21 mouse cellular contexts compared by ENCODE assay signal in the genomic region with DNA sequence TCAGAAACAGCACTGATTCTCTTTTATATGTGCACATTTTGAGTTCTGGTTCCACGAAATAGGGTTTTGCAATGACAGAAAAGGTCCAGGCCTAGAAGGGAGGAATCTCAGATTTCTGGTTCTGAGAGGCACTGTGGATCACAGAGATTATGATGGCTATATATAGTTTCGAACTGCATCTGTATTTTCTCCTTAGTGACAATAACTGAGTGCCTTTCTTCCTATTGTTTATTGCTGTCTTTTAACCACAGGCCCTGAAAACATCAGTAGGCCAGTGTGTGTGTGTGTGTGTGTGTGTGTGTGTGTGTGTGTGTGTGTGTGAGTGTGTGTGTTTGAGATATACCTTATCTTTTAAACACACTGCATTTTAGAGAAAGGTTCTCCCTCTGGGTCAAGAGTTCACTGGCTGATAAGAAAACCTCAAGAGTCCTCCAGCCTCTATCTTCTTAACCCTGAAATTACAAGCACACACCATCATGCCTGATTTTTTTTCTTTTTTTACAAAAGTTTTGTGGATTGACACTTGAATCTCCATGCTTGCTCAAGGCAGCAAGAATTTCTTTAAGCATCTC.
DNase-seq lines count a peak whose midpoint lies in the region; ATAC-seq and TF ChIP-seq lines count a peak whose summit lies in the region.
"Had no signal": no experiment of that assay in that cellular context is flagged by ENCODE, and none has a peak within 500 bp of the region (broad histone marks: within the 10 kb centered on the region; RNA-seq: fewer than 3 reads in every experiment).

No protein-coding gene starts in this region.

- TF ChIP-seq CTCF in gastrocnemius, adult 2 months (IDR thresholded peaks at IDR 0.05), result no peak

- H3K9ac ChIP-seq in heart, embryonic 13.5 days, result no peak overlapping the region
- H3K9ac ChIP-seq in liver, embryonic 12.5 days, result no peak overlapping the region
- H3K9ac ChIP-seq: embryonic facial prominence, embryonic 15.5 days; forebrain, embryonic 12.5 days; heart, embryonic 15.5 days; midbrain, embryonic 15.5 days; neural tube, embryonic 15.5 days had no signal

- H3K36me3 ChIP-seq in heart, embryonic 13.5 days, result no peaks in the 10 kb centered on the region
- no peaks in the 10 kb centered on the region for H3K36me3 ChIP-seq in liver, embryonic 12.5 days
- no peaks in the 10 kb centered on the region for H3K36me3 ChIP-seq in midbrain, embryonic 10.5 days
- H3K36me3 ChIP-seq: embryonic facial prominence, embryonic 15.5 days; forebrain, embryonic 12.5 days; heart, embryonic 15.5 days; hindbrain, embryonic 10.5 days; midbrain, embryonic 15.5 days; neural tube, embryonic 15.5 days had no signal

- H3K9me3 ChIP-seq in heart, embryonic 13.5 days, result no peaks in the 10 kb centered on the region
- no peaks in the 10 kb centered on the region for H3K9me3 ChIP-seq in liver, embryonic 12.5 days (replicated peaks)
- H3K9me3 ChIP-seq in midbrain, embryonic 10.5 days (replicated peaks), result no peaks in the 10 kb centered on the region
- H3K9me3 ChIP-seq: embryonic facial prominence, embryonic 15.5 days; forebrain, embryonic 12.5 days; heart, embryonic 15.5 days; hindbrain, embryonic 10.5 days; midbrain, embryonic 15.5 days; neural tube, embryonic 15.5 days had no signal

- intact Hi-C loops in gastrocnemius, adult 2 months (cut with DNase I), result no loop called here

- peak overlapping the region; percentile 39; the same call in 1 of the 2 replicates for H3K27ac ChIP-seq in heart, embryonic 13.5 days (replicated peaks)
- H3K27ac ChIP-seq in liver, embryonic 12.5 days, result no peak overlapping the region
- H3K27ac ChIP-seq in midbrain, embryonic 10.5 days (replicated peaks), result no peak overlapping the region
- H3K27ac ChIP-seq in gastrocnemius, adult 2 months, result no peak overlapping the region
- H3K27ac ChIP-seq: embryonic facial prominence, embryonic 15.5 days; forebrain, embryonic 12.5 days; heart, embryonic 15.5 days; hindbrain, embryonic 10.5 days; kidney, postnatal 0 days; midbrain, embryonic 15.5 days; neural tube, embryonic 15.5 days had no signal

- 22% methylated on average over 2 of the region's 2 CpGs for WGBS in heart, embryonic 13.5 days
- WGBS in liver, embryonic 12.5 days (ENCODE audit: insufficient replicate concordance), result 32% methylated on average over 2 of the region's 2 CpGs
- WGBS in midbrain, embryonic 10.5 days, result 87% methylated on average over 2 of the region's 2 CpGs

- H3K4me3 ChIP-seq in heart, embryonic 13.5 days, result no peak overlapping the region
- H3K4me3 ChIP-seq in liver, embryonic 12.5 days, result no peak overlapping the region
- no peak overlapping the region for H3K4me3 ChIP-seq in midbrain, embryonic 10.5 days
- H3K4me3 ChIP-seq in gastrocnemius, adult 2 months, result no peak overlapping the region
- H3K4me3 ChIP-seq: embryonic facial prominence, embryonic 15.5 days; forebrain, embryonic 12.5 days; heart, embryonic 15.5 days; hindbrain, embryonic 10.5 days; midbrain, embryonic 15.5 days; neural tube, embryonic 15.5 days had no signal

- H3K4me2 ChIP-seq in heart, embryonic 13.5 days, result no peak overlapping the region
- no peak overlapping the region for H3K4me2 ChIP-seq in liver, embryonic 12.5 days
- H3K4me2 ChIP-seq: embryonic facial prominence, embryonic 15.5 days; forebrain, embryonic 12.5 days; heart, embryonic 15.5 days; midbrain, embryonic 15.5 days; neural tube, embryonic 15.5 days had no signal

- H3K4me1 ChIP-seq in heart, embryonic 13.5 days, result peaks cover 15% of the 10 kb centered on the region
- peaks cover 15% of the 10 kb centered on the region for H3K4me1 ChIP-seq in liver, embryonic 12.5 days
- H3K4me1 ChIP-seq in midbrain, embryonic 10.5 days, result no peaks in the 10 kb centered on the region
- H3K4me1 ChIP-seq: embryonic facial prominence, embryonic 15.5 days; forebrain, embryonic 12.5 days; hindbrain, embryonic 10.5 days; midbrain, embryonic 15.5 days; neural tube, embryonic 15.5 days had no signal

- DNase-seq in heart, postnatal 4 days, result no peak
- DNase-seq in c-Kit-positive CD71-positive TER-119-positive erythroid progenitor cells, embryonic 14.5 days (ENCODE audit: low spot score), result peak; percentile 23
- no peak for DNase-seq in midbrain, embryonic 10.5 days (ENCODE audit: low spot score)
- DNase-seq in gastrocnemius, adult 2 months, result no peak
- no peak for DNase-seq in right cerebral cortex, postnatal 25 days
- DNase-seq: adrenal gland, adult 8-10 months; B cell, adult 2 months; cerebellum, adult 11-12 months; cerebellum, postnatal 25 days; kidney, adult 11 months; lung, postnatal 10 days had no signal

- ATAC-seq in heart, embryonic 13.5 days (ENCODE audit: extremely low read depth, insufficient number of reproducible peaks, low FRiP score, low TSS enrichment), result peak; percentile 42; the same call in 1 of the 2 replicates
- ATAC-seq in liver, embryonic 12.5 days, result peak; percentile 95
- ATAC-seq in megakaryocyte-erythroid progenitor cell, adult 5-6 weeks (replicated peaks; ENCODE audit: low FRiP score, low TSS enrichment, poor library complexity, severe bottlenecking), result peak; percentile 98
- ATAC-seq: midbrain, embryonic 15.5 days had no signal

- H3K27me3 ChIP-seq in heart, embryonic 13.5 days (replicated peaks), result no peaks in the 10 kb centered on the region
- H3K27me3 ChIP-seq in liver, embryonic 12.5 days (replicated peaks), result no peaks in the 10 kb centered on the region
- no peaks in the 10 kb centered on the region for H3K27me3 ChIP-seq in midbrain, embryonic 10.5 days (ENCODE audit: low read depth, poor library complexity, severe bottlenecking)
- H3K27me3 ChIP-seq: forebrain, embryonic 12.5 days; heart, embryonic 15.5 days; midbrain, embryonic 15.5 days; neural tube, embryonic 15.5 days had no signal

Comparison
In these comparisons a context has a peak if more than half of its experiments do, and no peak if none do; other contexts are left out.
1. ATAC-seq: peak in every context shown above with its lines; median percentile 98 in megakaryocyte-erythroid progenitor cell, adult 5-6 weeks; 95 in liver, embryonic 12.5 days; 42 in heart, embryonic 13.5 days.